Comparison of ENCODE assay signal across 24 mouse cellular contexts in genomic region chr7:120192207-120192606, GRCm38 (mm10). TPM values are rescaled to one million over a fixed set of nuclear protein-coding genes. Genes with fewer than 3 reads are reported as not detected.
DNase-seq lines count a peak whose midpoint lies in the region; ATAC-seq lines count a peak whose summit lies in the region.
"Had no signal": no experiment of that assay in that cellular context is flagged by ENCODE, and none has a peak within 500 bp of the region (broad histone marks: within the 10 kb centered on the region; RNA-seq: fewer than 3 reads in every experiment).

No protein-coding gene starts in this region.

- no peak overlapping the region for H3K4me2 ChIP-seq in limb, embryonic 12.5 days
- no peak overlapping the region for H3K4me2 ChIP-seq in kidney, embryonic 16.5 days (replicated peaks; ENCODE audit: low read depth, low read length)
- H3K4me2 ChIP-seq: embryonic facial prominence, embryonic 15.5 days; hindbrain, embryonic 15.5 days; intestine, embryonic 15.5 days; midbrain, embryonic 12.5 days; neural tube, embryonic 12.5 days had no signal

- peaks cover 11% of the 10 kb centered on the region; the same call in 1 of the 2 replicates for H3K4me1 ChIP-seq in limb, embryonic 12.5 days (replicated peaks)
- H3K4me1 ChIP-seq in limb, embryonic 10.5 days = 0 out of 2 replicates have a peak, but pooled peaks cover 3% of the 10 kb centered on the region
- H3K4me1 ChIP-seq in kidney, embryonic 16.5 days (ENCODE audit: insufficient read depth, low read length) = 0 out of 2 replicates have a peak, but pooled peaks cover 8% of the 10 kb centered on the region
- H3K4me1 ChIP-seq: midbrain, embryonic 12.5 days; neural tube, embryonic 12.5 days had no signal

- 66% methylated on average over 3 of the region's 3 CpGs for WGBS in limb, embryonic 12.5 days
- WGBS in limb, embryonic 10.5 days = 66% methylated on average over 3 of the region's 3 CpGs
- 40% methylated on average over 3 of the region's 3 CpGs for WGBS in kidney, embryonic 16.5 days

- H3K4me3 ChIP-seq in limb, embryonic 12.5 days (replicated peaks) = no peak overlapping the region
- H3K4me3 ChIP-seq in limb, embryonic 10.5 days = no peak overlapping the region
- H3K4me3 ChIP-seq in kidney, embryonic 16.5 days (ENCODE audit: low read length) = no peak overlapping the region
- H3K4me3 ChIP-seq: embryonic facial prominence, embryonic 15.5 days; heart, adult 2 months; hindbrain, embryonic 15.5 days; intestine, embryonic 15.5 days; midbrain, embryonic 12.5 days; neural tube, embryonic 12.5 days had no signal

- DNase-seq in cerebellum, adult 8-10 months = peak; percentile 29
- no peak for DNase-seq in cerebellum, adult 11 months
- no peak for DNase-seq in limb, embryonic 10.5 days (ENCODE audit: low spot score)
- peak; percentile 75 for DNase-seq in brain, adult 2 months (ENCODE audit: low read depth, low spot score)
- no peak for DNase-seq in spleen, adult 18-20 months
- DNase-seq: embryo, embryonic 11 days; heart, adult 2 months; heart, postnatal 36 days; kidney, adult 9 months; kidney, postnatal 36 days; liver; liver, postnatal 0 days; lung, postnatal 10 days; thymus, adult 2 months had no signal

- no peak overlapping the region for H3K9ac ChIP-seq in limb, embryonic 12.5 days (replicated peaks)
- H3K9ac ChIP-seq in kidney, embryonic 16.5 days (replicated peaks; ENCODE audit: low read length) = no peak overlapping the region
- H3K9ac ChIP-seq: embryonic facial prominence, embryonic 15.5 days; hindbrain, embryonic 15.5 days; intestine, embryonic 15.5 days; liver, postnatal 0 days; midbrain, embryonic 12.5 days; neural tube, embryonic 12.5 days had no signal

- no peaks in the 10 kb centered on the region for H3K9me3 ChIP-seq in limb, embryonic 12.5 days
- no peaks in the 10 kb centered on the region for H3K9me3 ChIP-seq in limb, embryonic 10.5 days (replicated peaks)
- H3K9me3 ChIP-seq in kidney, embryonic 16.5 days (ENCODE audit: low read length) = no peaks in the 10 kb centered on the region
- H3K9me3 ChIP-seq: embryonic facial prominence, embryonic 15.5 days; hindbrain, embryonic 15.5 days; intestine, embryonic 15.5 days; midbrain, embryonic 12.5 days; neural tube, embryonic 12.5 days had no signal

- ATAC-seq in limb, embryonic 12.5 days (ENCODE audit: insufficient number of reproducible peaks, insufficient read depth, low FRiP score, low TSS enrichment, low read depth) = no peak
- ATAC-seq in kidney, embryonic 16.5 days (ENCODE audit: low FRiP score, low TSS enrichment) = no peak
- ATAC-seq: intestine, embryonic 15.5 days; liver, postnatal 0 days had no signal

- no peaks in the 10 kb centered on the region for H3K27me3 ChIP-seq in limb, embryonic 12.5 days
- H3K27me3 ChIP-seq in limb, embryonic 10.5 days (ENCODE audit: low read depth, poor library complexity, severe bottlenecking) = no peaks in the 10 kb centered on the region
- no peaks in the 10 kb centered on the region for H3K27me3 ChIP-seq in kidney, embryonic 16.5 days (ENCODE audit: insufficient read depth, low read length)
- H3K27me3 ChIP-seq: embryonic facial prominence, embryonic 15.5 days; hindbrain, embryonic 15.5 days; intestine, embryonic 15.5 days; midbrain, embryonic 12.5 days; neural tube, embryonic 12.5 days had no signal

- H3K27ac ChIP-seq in limb, embryonic 12.5 days = peak overlapping the region; percentile 3; the same call in 1 of the 2 replicates
- no peak overlapping the region for H3K27ac ChIP-seq in limb, embryonic 10.5 days
- no peak overlapping the region for H3K27ac ChIP-seq in kidney, embryonic 16.5 days (ENCODE audit: low read length)
- H3K27ac ChIP-seq: embryonic facial prominence, embryonic 15.5 days; heart, adult 2 months; hindbrain, embryonic 15.5 days; intestine, embryonic 15.5 days; midbrain, embryonic 12.5 days; neural tube, embryonic 12.5 days had no signal

- no peaks in the 10 kb centered on the region for H3K36me3 ChIP-seq in limb, embryonic 12.5 days
- no peaks in the 10 kb centered on the region for H3K36me3 ChIP-seq in limb, embryonic 10.5 days
- H3K36me3 ChIP-seq in kidney, embryonic 16.5 days (ENCODE audit: insufficient read depth, low read length) = no peaks in the 10 kb centered on the region
- H3K36me3 ChIP-seq: embryonic facial prominence, embryonic 15.5 days; hindbrain, embryonic 15.5 days; intestine, embryonic 15.5 days; midbrain, embryonic 12.5 days; neural tube, embryonic 12.5 days had no signal

RNA-seq across cellular contexts. Expression of gene Crym, which starts 9.7 kb away (rescaled TPM):
- polyA plus RNA-seq in limb, embryonic 12.5 days (2016; fragmentation: Nextera tagmentation; extraction: Ambion mirVana) = 14.1 and 14.5 TPM in 2 replicates
- polyA plus RNA-seq in limb, embryonic 10.5 days (2016; fragmentation: Nextera tagmentation; extraction: Ambion mirVana) = 10.0 and 11.9 TPM in 2 replicates
- polyA plus RNA-seq in kidney, embryonic 16.5 days (2015; fragmentation: Nextera tagmentation; extraction: Ambion mirVana) = 71.3 and 77.0 TPM in 2 replicates
- polyA plus RNA-seq: C2C12 had no signal

RNA-seq across cellular contexts. Expression of gene Abca14, which starts 11.6 kb away (rescaled TPM):
- not detected in 2 replicates for polyA plus RNA-seq in limb, embryonic 12.5 days (2016; fragmentation: Nextera tagmentation; extraction: Ambion mirVana)
- polyA plus RNA-seq in limb, embryonic 10.5 days (2016; fragmentation: Nextera tagmentation; extraction: Ambion mirVana) = not detected in 2 replicates
- not detected in 2 replicates for polyA plus RNA-seq in kidney, embryonic 16.5 days (2015; fragmentation: Nextera tagmentation; extraction: Ambion mirVana)
- polyA plus RNA-seq: C2C12; cerebellum, adult 2 months; embryonic facial prominence, embryonic 15.5 days; heart, adult 2 months; heart, embryonic 14.5 days; hindbrain, embryonic 15.5 days; intestine, embryonic 15.5 days; midbrain, embryonic 12.5 days; neural tube, embryonic 12.5 days; thymus, adult 2 months had no signal

RNA-seq across cellular contexts. Expression of gene Anks4b, which starts 18.5 kb away (rescaled TPM):
- polyA plus RNA-seq in limb, embryonic 12.5 days (2016; fragmentation: Nextera tagmentation; extraction: Ambion mirVana) = not detected in 2 replicates
- polyA plus RNA-seq in limb, embryonic 10.5 days (2016; fragmentation: Nextera tagmentation; extraction: Ambion mirVana) = not detected in 2 replicates
- polyA plus RNA-seq in kidney, embryonic 16.5 days (2015; fragmentation: Nextera tagmentation; extraction: Ambion mirVana) = 3.5 TPM in 2 replicates
- polyA plus RNA-seq: C2C12; cerebellum, adult 2 months; embryonic facial prominence, embryonic 15.5 days; heart, adult 2 months; heart, embryonic 14.5 days; hindbrain, embryonic 15.5 days; midbrain, embryonic 12.5 days had no signal

RNA-seq across cellular contexts. Expression of gene Zp2, which starts 47.1 kb away (rescaled TPM):
- polyA plus RNA-seq in limb, embryonic 12.5 days (2016; fragmentation: Nextera tagmentation; extraction: Ambion mirVana) = not detected in 2 replicates
- not detected in 2 replicates for polyA plus RNA-seq in limb, embryonic 10.5 days (2016; fragmentation: Nextera tagmentation; extraction: Ambion mirVana)
- polyA plus RNA-seq in kidney, embryonic 16.5 days (2015; fragmentation: Nextera tagmentation; extraction: Ambion mirVana) = not detected in 2 replicates
- polyA plus RNA-seq: C2C12; cerebellum, adult 2 months; heart, embryonic 14.5 days; hindbrain, embryonic 15.5 days; intestine, embryonic 15.5 days; liver, postnatal 0 days; midbrain, embryonic 12.5 days; neural tube, embryonic 12.5 days had no signal

Comparison
In these comparisons a context has a peak if more than half of its experiments do, and no peak if none do; other contexts are left out.
1. DNase-seq: peak in cerebellum, adult 8-10 months (single experiment) and brain, adult 2 months (single experiment); none in cerebellum, adult 11 months (single experiment), limb, embryonic 10.5 days (single experiment) and spleen, adult 18-20 months (0 of 2).